Mouse (Mus musculus) myocyte (in vitro differentiated cells): ENCODE data around the gene Abcc4. TPM values are rescaled to one million over a fixed set of nuclear protein-coding genes. Genes with fewer than 3 reads are reported as not detected.
A peak's percentile ranks its signal among the peaks of the same experiment; 100 is the strongest.

Source experiments
- H3K27me3 ChIP-seq: one replicate; pipeline ENCODE4 v1.6.1; 2011; ENCODE audit not compliant: control insufficient read depth, insufficient read depth, insufficient read length
- H3K36me3 ChIP-seq: one replicate; pipeline ENCODE4 v1.6.1; 2011; ENCODE audit not compliant: control insufficient read depth, insufficient read depth
- H3K4me2 ChIP-seq: one replicate; pipeline ENCODE4 v1.6.1; 2011; ENCODE audit warnings: low read depth, control low read depth
- H3K4me3 ChIP-seq: one replicate; pipeline ENCODE4 v1.5.1; 2011; ENCODE audit warnings: mild to moderate bottlenecking, control low read depth, moderate library complexity
- H3K79me2 ChIP-seq: one replicate; pipeline ENCODE4 v1.6.1; 2011; ENCODE audit not compliant: control insufficient read depth, insufficient read depth
- H3ac ChIP-seq: one replicate; pipeline ENCODE4 v1.6.1; 2011; ENCODE audit not compliant: control insufficient read depth, insufficient read length
- CEBPB ChIP-seq: IDR thresholded peaks from 2 replicates; pipeline ENCODE4 v1.6.1; 2011; ENCODE audit warnings: mild to moderate bottlenecking, moderate library complexity; ENCODE audit not compliant: poor library complexity, insufficient read depth, severe bottlenecking
- E2F4 ChIP-seq: IDR thresholded peaks from one replicate; pipeline ENCODE4 v1.6.1; 2011; ENCODE audit warnings: mild to moderate bottlenecking, control low read depth, moderate library complexity; ENCODE audit not compliant: insufficient read depth
- MAX ChIP-seq: IDR thresholded peaks from one replicate; pipeline ENCODE4 v1.6.1; 2011; ENCODE audit warnings: low read depth, mild to moderate bottlenecking, control low read depth
- MYOD1 ChIP-seq, 3 experiments: IDR thresholded peaks; one replicate each; pipeline ENCODE4 v1.6.1; 2011; ENCODE audit warnings: control low read depth in 2 of 3, low read depth in 2 of 3, mild to moderate bottlenecking in 2 of 3, moderate library complexity in 1 of 3; ENCODE audit not compliant: insufficient read length in 2 of 3, control insufficient read depth in 1 of 3
- MYOG ChIP-seq, 3 experiments: IDR thresholded peaks; one replicate each; pipeline ENCODE4 v1.6.1; 2011; ENCODE audit warnings: control low read depth in 2 of 3, low read depth in 2 of 3, mild to moderate bottlenecking in 2 of 3; ENCODE audit not compliant: insufficient read length in 2 of 3, control insufficient read depth in 1 of 3, insufficient read depth in 1 of 3
- POLR2A ChIP-seq: IDR thresholded peaks from one replicate; pipeline ENCODE4 v1.6.1; 2011; ENCODE audit warnings: low read depth, mild to moderate bottlenecking, control low read depth, moderate library complexity; ENCODE audit not compliant: insufficient read length
- POLR2AphosphoS2 ChIP-seq: IDR thresholded peaks from one replicate; pipeline ENCODE4 v1.6.1; 2011; ENCODE audit warnings: low read depth, control low read depth; ENCODE audit not compliant: insufficient read length
- REST ChIP-seq: IDR thresholded peaks from one replicate; pipeline ENCODE4 v1.6.1; 2011; ENCODE audit warnings: mild to moderate bottlenecking, control low read depth, moderate library complexity; ENCODE audit not compliant: insufficient read depth, insufficient read length
- SRF ChIP-seq: IDR thresholded peaks from one replicate; pipeline ENCODE4 v1.6.1; 2011; ENCODE audit warnings: low read depth; ENCODE audit not compliant: control insufficient read depth, insufficient read length
- TCF12 ChIP-seq: IDR thresholded peaks from one replicate; pipeline ENCODE4 v1.6.1; 2011; ENCODE audit warnings: mild to moderate bottlenecking, control low read depth; ENCODE audit not compliant: poor library complexity, insufficient read depth, severe bottlenecking
- TCF3 ChIP-seq: IDR thresholded peaks from one replicate; pipeline ENCODE4 v1.6.1; 2011; ENCODE audit warnings: low read depth, control low read depth; ENCODE audit not compliant: insufficient read length
- USF1 ChIP-seq: IDR thresholded peaks from one replicate; pipeline ENCODE4 v1.6.1; 2011; ENCODE audit warnings: low read depth, mild to moderate bottlenecking, control low read depth, moderate library complexity
- polyA plus RNA-seq: library from polyadenylated mRNA; unstranded; fragments of >200 nt; fragmentation: generic; extraction: Trizol; gene quantifications from one replicate; pipeline ENCODE4 v1.2.1, GENCODE M21; 2012; ENCODE audit warnings: missing spikeins

The Abcc4 gene
- polyA plus RNA-seq, 1 experiment = 6.3 TPM

GRCm38 (mm10) chr14:118481779-118482178 lies 224.2 kb downstream of the Abcc4 start:
- no peak overlapping the region for H3ac ChIP-seq
- H3K36me3 ChIP-seq = no peaks in the 10 kb centered on the region
- no peak overlapping the region for H3K4me3 ChIP-seq
- H3K4me2 ChIP-seq = no peak overlapping the region
- H3K27me3 ChIP-seq = no peaks in the 10 kb centered on the region
- no peaks in the 10 kb centered on the region for H3K79me2 ChIP-seq
- TF ChIP-seq E2F4 = no peak
- TF ChIP-seq USF1 = no peak
- TF ChIP-seq MYOD1 (IDR thresholded peaks at IDR 0.05; ENCODE audit: control insufficient read depth in 1 of 3, insufficient read length in 2 of 3, low read depth in 2 of 3) = no peak

- H3K4me2 ChIP-seq = no peak overlapping the region
- H3ac ChIP-seq = no peak overlapping the region
- no peaks in the 10 kb centered on the region for H3K36me3 ChIP-seq
- H3K79me2 ChIP-seq = no peaks in the 10 kb centered on the region
- H3K27me3 ChIP-seq = no peaks in the 10 kb centered on the region
- H3K4me3 ChIP-seq = no peak overlapping the region
- TF ChIP-seq E2F4 = no peak
These were observed 229.7 kb downstream of the Abcc4 start for GRCm38 (mm10) chr14:118476329-118476728.

GRCm38 (mm10) chr14:118475100-118475454 lies 230.9 kb downstream of the Abcc4 start:
- H3ac ChIP-seq = no peak overlapping the region
- no peaks in the 10 kb centered on the region for H3K27me3 ChIP-seq
- no peak overlapping the region for H3K4me3 ChIP-seq
- no peaks in the 10 kb centered on the region for H3K36me3 ChIP-seq
- no peak overlapping the region for H3K4me2 ChIP-seq
- H3K79me2 ChIP-seq = no peaks in the 10 kb centered on the region
- TF ChIP-seq MYOD1 (IDR thresholded peaks at IDR 0.05; ENCODE audit: control insufficient read depth in 1 of 3, insufficient read length in 2 of 3, low read depth in 2 of 3) (no peak), USF1 (no peak), REST (no peak), POLR2A (no peak), SRF (no peak), TCF12 (no peak), MYOG (IDR thresholded peaks at IDR 0.05; ENCODE audit: control insufficient read depth in 1 of 3, insufficient read depth in 1 of 3, insufficient read length in 2 of 3, low read depth in 2 of 3) (no peak), CEBPB (no peak), TCF3 (no peak), POLR2AphosphoS2 (no peak), MAX (no peak), E2F4 (no peak)

GRCm38 (mm10) chr14:118474226-118475099 lies 231.6 kb downstream of the Abcc4 start:
- peak overlapping the region; percentile 46 for H3K4me2 ChIP-seq

GRCm38 (mm10) chr14:118473831-118474193 lies 232.2 kb downstream of the Abcc4 start:
- Histone ChIP-seq H3K36me3 (no peaks in the 10 kb centered on the region), H3K79me2 (no peaks in the 10 kb centered on the region), H3K27me3 (no peaks in the 10 kb centered on the region), H3K4me3 (no peak overlapping the region), H3K4me2 (peak overlapping the region; percentile 46), H3ac (no peak overlapping the region)
- TF ChIP-seq CEBPB (no peak), TCF3 (no peak), MAX (no peak), MYOD1 (IDR thresholded peaks at IDR 0.05; ENCODE audit: control insufficient read depth in 1 of 3, insufficient read length in 2 of 3, low read depth in 2 of 3) (no peak), USF1 (no peak), REST (no peak), POLR2AphosphoS2 (no peak), TCF12 (no peak), E2F4 (no peak), SRF (no peak)

More at GRCm38 (mm10) chr14:118474226-118475099, 231.6 kb downstream of the Abcc4 start:
- Histone ChIP-seq H3K79me2 (no peaks in the 10 kb centered on the region), H3K27me3 (no peaks in the 10 kb centered on the region), H3K36me3 (no peaks in the 10 kb centered on the region), H3ac (no peak overlapping the region), H3K4me3 (no peak overlapping the region)
- TF ChIP-seq CEBPB = no peak
- no peak for TF ChIP-seq SRF
- TF ChIP-seq TCF12 = no peak
- TF ChIP-seq REST = no peak
- TF ChIP-seq MYOG (IDR thresholded peaks at IDR 0.05; ENCODE audit: control insufficient read depth in 1 of 3, insufficient read depth in 1 of 3, insufficient read length in 2 of 3, low read depth in 2 of 3) = no peak
- no peak for TF ChIP-seq TCF3
- TF ChIP-seq USF1 = no peak
- no peak for TF ChIP-seq MYOD1 (IDR thresholded peaks at IDR 0.05; ENCODE audit: control insufficient read depth in 1 of 3, insufficient read length in 2 of 3, low read depth in 2 of 3)
- no peak for TF ChIP-seq MAX
- TF ChIP-seq POLR2A = no peak
- TF ChIP-seq E2F4 = no peak
- no peak for TF ChIP-seq POLR2AphosphoS2
